Mouse (Mus musculus): ENCODE results near the gene Olfr463. TPM values are rescaled to one million over a fixed set of nuclear protein-coding genes. Genes with fewer than 3 reads are reported as not detected.

Olfr463 gene
- polyA plus RNA-seq, 1 experiment from 2014 or later, result not detected

Other genes with a start within 250 kb of the Olfr463 start
- 0.93 and 1.5 TPM in 2 replicates for gene Rnf43, start 234.7 kb downstream of the Olfr463 start, polyA plus RNA-seq (2016; fragmentation: Nextera tagmentation; extraction: Ambion mirVana)
- 139 and 145 TPM in 2 replicates for gene Supt4a, start 159.8 kb downstream of the Olfr463 start, polyA plus RNA-seq (2016; fragmentation: Nextera tagmentation; extraction: Ambion mirVana)
- 40.6 and 43.5 TPM in 2 replicates for gene Tspoap1, start 136.8 kb downstream of the Olfr463 start, polyA plus RNA-seq (2016; fragmentation: Nextera tagmentation; extraction: Ambion mirVana)
- 0.97 and 1.2 TPM in 2 replicates for gene Mpo, start 103.8 kb downstream of the Olfr463 start, polyA plus RNA-seq (2016; fragmentation: Nextera tagmentation; extraction: Ambion mirVana)
- 0.99 and 1.0 TPM in 2 replicates for gene Lpo, start 69.1 kb downstream of the Olfr463 start, polyA plus RNA-seq (2016; fragmentation: Nextera tagmentation; extraction: Ambion mirVana)
- gene Mks1, start 44.2 kb downstream of the Olfr463 start, polyA plus RNA-seq (2016; fragmentation: Nextera tagmentation; extraction: Ambion mirVana), result 14.8 and 18.8 TPM in 2 replicates
- not detected in 2 replicates for gene Epx, start 21.9 kb downstream of the Olfr463 start, polyA plus RNA-seq (2016; fragmentation: Nextera tagmentation; extraction: Ambion mirVana)
- not detected in 2 replicates for gene Olfr462, start 5.1 kb downstream of the Olfr463 start, polyA plus RNA-seq (2016; fragmentation: Nextera tagmentation; extraction: Ambion mirVana)
- not detected in 2 replicates for gene Olfr464, start 23.6 kb upstream of the Olfr463 start, polyA plus RNA-seq (2016; fragmentation: Nextera tagmentation; extraction: Ambion mirVana)
- 38.1 and 40.8 TPM in 2 replicates for gene Dynll2, start 90.1 kb upstream of the Olfr463 start, polyA plus RNA-seq (2016; fragmentation: Nextera tagmentation; extraction: Ambion mirVana)
- 484 and 550 TPM in 2 replicates for gene Srsf1, start 150.0 kb upstream of the Olfr463 start, polyA plus RNA-seq (2016; fragmentation: Nextera tagmentation; extraction: Ambion mirVana)
- 88.6 and 95.5 TPM in 2 replicates for gene Vezf1, start 170.9 kb upstream of the Olfr463 start, polyA plus RNA-seq (2016; fragmentation: Nextera tagmentation; extraction: Ambion mirVana)
- 40.5 and 45.7 TPM in 2 replicates for gene Cuedc1, start 200.7 kb upstream of the Olfr463 start, polyA plus RNA-seq (2016; fragmentation: Nextera tagmentation; extraction: Ambion mirVana)